Mouse (Mus musculus) left cerebral cortex, adult 8-10 months (tissue): ENCODE data around the gene Ell. TPM values are rescaled to one million over a fixed set of nuclear protein-coding genes. Genes with fewer than 3 reads are reported as not detected.

Experiments used
- DNase-seq, 2 experiments: peaks; one replicate each; pipeline ENCODE4 v3.0.0; 2022; ENCODE audit warnings: low spot score in 2 of 2
- total RNA-seq, 4 experiments: library from RNA; stranded (reverse); gene quantifications; 2 replicates each; pipeline ENCODE4 v1.2.4; 2022

The Ell gene
- total RNA-seq, 4 experiments from 2014 or later: 17.6 to 25.3 (median 19.2) TPM

DNA sequence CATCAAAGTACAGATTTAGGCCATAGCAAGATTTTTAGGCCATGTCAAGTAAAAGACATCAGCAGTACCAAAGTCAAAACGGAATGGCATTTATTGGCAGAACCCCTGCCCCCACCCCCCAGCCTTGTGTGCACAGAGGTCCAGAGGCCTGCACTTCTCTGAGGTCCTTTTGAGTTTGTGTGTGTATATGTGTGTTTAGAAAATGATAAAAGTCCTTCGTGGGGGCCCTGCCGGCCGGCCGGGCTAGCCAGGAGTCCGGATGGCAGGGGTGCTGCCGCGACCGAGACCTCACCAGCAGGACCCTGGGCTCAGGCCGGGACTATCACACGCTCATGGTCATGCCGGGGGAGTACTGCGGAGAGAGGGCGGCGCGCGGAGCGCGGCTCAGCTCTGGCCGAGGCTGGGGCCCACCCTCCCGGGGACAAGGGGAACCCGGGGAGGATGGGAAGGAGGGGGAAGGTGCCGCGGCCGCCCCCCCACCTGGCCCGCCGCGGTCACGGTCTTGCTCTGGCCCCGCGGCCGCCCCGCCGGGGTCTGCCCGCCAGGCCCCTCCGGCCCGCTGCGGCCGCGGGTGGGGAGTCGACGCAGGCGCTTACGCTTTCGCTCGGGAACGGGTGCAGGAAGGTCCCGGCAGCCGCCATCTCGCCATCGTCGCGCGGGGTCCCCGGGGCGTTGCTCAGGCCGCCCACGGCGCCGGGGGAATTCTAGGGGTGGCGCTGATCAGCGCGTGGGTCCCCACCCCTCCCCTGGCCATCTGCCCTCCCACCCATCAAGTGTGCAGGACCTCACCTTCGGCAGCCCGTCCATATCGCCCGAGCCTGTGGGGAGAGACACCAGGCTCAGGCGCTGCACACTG lies 58.4 kb downstream of the Ell start:
- peak in 1 of 2 experiments; percentile 37 for DNase-seq

- peak in 1 of 2 experiments; percentile 82 for DNase-seq
Observed at GRCm38 (mm10) chr8:70598283-70598682, 59.0 kb downstream of the Ell start.

DNA sequence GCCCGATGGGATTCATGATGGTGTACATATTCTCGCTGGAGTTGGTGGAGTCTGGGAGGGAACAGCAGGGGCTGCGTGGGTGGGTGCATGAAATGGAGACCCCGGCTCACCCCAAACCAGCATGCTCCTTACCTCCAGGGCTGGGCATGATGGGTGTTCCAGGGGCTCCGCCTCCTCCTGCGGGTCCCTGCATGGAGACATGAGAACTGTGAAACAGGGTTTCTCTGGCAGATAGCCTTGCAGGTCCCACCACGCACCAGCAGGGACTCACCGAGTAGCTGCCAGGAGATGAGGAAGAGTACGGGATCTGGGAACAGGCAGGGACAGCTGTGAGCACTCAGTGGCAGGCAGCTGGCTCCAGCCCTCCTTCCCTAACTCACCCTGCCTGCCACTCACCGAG lies 59.5 kb downstream of the Ell start:
- peak in 1 of 2 experiments; percentile 66 for DNase-seq

GRCm38 (mm10) chr8:70599507-70600290 lies 60.4 kb downstream of the Ell start:
- no peak for DNase-seq

DNA sequence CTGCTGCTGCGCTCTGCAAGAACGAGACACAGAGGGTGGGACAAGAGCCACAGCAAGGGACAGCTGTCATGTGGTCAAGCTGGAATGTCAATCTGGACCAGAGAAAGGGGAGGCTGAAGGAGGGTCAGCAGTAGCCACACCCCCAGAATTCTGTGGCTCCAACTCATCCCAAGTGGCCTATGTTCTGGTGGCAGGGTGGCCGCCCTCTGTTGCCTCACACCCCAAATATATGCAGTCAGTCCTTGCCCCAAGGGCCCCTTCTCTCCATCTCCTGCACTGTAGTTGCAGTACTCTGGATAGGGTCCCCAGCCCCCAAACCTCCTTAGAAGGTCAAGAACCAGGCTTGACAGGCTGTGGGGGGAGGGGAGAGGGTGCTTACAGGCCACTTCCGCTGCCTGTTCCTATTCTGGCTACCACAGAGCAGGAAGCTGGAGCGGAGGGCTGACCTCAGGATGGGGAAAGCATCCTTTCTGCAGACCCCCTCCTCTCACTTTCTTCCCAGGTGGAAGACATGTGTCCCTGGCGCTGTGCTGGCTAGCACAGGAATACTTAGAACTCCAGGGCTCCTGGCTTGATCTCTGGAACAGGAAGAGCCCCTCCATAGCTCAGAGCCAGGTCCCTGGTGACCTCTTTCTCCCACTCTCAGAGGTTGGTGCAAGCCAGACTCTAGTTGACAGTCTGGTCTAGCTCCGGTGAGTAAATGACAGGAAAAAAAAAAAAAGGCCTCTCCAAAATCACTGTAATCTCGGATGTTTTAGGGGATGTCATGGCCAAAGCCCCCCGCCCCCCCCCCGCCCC lies 61.4 kb downstream of the Ell start:
- DNase-seq: no peak

- peak in 1 of 2 experiments; percentile 86 for DNase-seq
Observed at GRCm38 (mm10) chr8:70601271-70601649, 62.0 kb downstream of the Ell start.

DNA sequence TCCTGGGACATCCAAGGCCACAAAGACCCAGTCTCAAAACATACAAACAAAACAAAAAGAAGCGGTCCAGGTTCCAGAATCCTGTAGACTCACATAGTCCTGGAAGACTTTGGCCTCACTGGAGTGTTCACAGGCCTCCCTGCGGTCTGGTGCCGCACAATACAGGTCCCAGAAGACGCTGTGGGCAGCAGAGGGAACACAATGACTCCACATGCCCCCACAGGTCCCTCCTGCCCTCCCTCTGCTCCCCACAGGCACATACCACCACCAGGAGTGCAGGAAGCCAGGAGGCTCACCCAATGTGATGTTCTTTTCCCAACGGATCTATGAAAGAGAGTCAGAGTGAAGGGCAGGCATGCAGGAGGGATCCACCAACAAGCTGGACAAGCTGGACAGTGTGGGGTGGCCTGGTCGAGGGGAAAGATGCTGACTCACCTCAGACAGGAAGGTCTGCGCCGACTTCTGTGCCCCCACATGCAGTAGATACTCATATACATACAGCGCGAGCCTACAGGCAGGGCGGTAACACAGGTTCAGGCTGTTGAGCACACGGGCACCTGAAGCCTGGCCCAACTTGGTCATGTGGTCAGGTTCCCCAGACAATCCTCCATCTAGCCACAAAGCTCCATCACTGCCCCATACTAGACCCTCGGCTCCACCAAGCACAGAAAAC lies 63.0 kb downstream of the Ell start:
- DNase-seq: peak in 1 of 2 experiments; percentile 9

DNA sequence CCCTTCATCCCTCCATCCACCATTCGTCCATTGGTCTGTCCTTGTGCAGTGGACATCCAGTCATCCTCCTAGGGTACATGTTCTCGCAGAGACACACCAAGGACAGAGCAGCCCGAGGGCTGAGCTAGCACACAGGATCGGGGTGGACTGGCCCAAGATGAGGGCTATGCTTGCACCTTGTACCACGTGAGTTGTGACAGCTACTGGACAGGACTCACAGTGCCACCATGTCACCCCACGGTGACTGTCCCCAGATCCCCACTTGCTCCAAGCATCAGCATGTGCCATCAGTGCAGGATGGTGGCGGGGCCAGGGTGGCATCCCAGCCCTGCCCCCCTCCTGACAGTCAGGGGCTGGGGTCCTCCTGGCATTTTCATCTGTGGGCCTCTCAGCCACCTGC lies 65.3 kb downstream of the Ell start:
- DNase-seq: peak in 1 of 2 experiments; percentile 17

DNA sequence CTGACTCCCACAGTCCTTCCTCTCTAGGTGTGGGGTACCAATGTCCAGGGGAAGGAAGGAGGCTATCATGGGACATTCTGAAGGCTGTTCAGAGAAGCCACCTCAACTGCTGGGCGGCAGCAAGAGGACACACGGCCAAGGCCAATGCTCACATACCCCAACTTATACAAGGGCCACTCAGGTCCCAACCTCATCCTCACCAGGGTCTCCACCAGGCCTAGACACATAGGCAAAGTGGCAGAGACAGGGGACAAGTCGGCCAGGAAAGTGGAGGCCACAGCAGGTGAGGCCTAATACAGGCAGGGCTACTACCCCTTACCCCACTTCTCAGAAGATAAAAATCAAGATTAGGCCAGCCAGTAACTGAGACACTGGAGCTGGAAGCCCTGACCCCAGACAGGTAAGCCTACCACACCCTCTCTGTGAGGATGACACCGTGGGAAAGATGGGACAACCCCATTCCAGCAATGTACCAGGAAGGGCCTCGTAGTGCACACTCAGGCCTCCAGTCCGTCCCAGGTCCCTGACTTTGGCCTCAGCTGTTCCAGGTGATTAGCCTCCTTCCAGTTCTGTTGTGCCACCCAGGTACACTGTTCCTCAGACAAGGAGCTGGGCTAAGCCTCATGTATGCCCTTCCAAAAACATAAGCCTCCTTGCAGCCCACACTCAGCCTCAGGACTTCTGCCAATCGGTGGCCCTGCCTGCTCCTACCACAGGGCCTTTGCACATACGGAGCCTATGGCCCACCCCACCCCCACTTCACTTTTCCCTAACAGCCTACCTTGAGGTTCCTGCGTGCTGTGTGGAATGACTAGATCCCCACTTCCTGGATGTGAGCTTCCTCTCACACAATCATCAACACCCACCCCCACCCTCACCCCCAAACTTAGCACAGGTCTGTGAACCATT lies 66.9 kb downstream of the Ell start:
- DNase-seq: peak in 1 of 2 experiments; percentile 27

GRCm38 (mm10) chr8:70606780-70607602 lies 67.7 kb downstream of the Ell start:
- DNase-seq: peak in 1 of 2 experiments; percentile 28

DNA sequence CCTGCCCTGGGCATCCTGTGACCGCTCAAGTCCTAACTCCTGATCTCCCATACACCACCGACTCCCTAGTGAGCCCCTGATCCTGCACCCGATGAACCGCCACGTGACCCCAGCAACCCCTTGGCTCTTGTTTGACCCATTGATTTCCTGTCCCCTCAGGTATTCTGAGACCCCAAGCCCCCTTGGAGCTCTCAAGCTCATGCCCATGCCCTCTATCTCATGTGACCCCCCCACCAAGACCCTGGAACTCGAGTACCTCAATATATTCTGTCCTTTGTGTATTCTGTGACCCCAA lies 68.3 kb downstream of the Ell start:
- no peak for DNase-seq

- peak in 1 of 2 experiments; percentile 66 for DNase-seq
Observed at GRCm38 (mm10) chr8:70607898-70608748, 68.9 kb downstream of the Ell start.

DNA sequence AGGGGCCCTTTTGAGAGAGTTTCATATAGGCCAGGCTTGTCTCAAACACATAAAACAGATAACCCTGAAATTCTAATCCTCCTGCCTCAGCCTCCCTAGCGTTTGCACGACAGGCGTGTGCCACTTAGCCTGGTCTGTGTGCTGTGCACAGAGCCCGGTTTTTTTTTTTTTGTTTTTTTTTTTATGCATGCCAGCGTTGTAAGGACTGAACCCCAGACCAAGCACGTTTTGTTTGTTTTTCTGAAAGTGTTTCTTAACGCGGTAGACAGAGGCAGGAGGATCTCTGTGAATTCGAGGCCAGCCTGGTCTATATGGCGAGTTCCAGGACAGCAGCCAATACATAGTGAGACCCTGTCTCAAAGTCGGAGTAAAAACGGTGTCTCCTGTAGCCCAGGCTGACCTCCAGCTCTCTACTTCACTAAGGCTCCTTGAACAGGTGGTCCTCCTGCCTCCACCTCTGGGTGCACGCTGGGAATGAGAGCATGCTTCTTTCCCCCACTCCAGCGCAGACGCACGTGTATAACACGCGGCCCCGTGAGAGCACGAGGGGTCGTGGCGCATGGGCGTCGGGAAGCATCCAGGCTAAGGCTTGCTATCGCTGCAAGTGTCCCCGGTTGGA lies 69.6 kb downstream of the Ell start, which contains the start of gene Ssbp4:
Gene Ssbp4 (minus strand): TSS at position 124 of the 619 bp plus-strand sequence.
- peak in 1 of 2 experiments; percentile 38 for DNase-seq

GRCm38 (mm10) chr8:70609368-70609848 lies 70.2 kb downstream of the Ell start:
- DNase-seq: peak in 1 of 2 experiments; percentile 82

DNA sequence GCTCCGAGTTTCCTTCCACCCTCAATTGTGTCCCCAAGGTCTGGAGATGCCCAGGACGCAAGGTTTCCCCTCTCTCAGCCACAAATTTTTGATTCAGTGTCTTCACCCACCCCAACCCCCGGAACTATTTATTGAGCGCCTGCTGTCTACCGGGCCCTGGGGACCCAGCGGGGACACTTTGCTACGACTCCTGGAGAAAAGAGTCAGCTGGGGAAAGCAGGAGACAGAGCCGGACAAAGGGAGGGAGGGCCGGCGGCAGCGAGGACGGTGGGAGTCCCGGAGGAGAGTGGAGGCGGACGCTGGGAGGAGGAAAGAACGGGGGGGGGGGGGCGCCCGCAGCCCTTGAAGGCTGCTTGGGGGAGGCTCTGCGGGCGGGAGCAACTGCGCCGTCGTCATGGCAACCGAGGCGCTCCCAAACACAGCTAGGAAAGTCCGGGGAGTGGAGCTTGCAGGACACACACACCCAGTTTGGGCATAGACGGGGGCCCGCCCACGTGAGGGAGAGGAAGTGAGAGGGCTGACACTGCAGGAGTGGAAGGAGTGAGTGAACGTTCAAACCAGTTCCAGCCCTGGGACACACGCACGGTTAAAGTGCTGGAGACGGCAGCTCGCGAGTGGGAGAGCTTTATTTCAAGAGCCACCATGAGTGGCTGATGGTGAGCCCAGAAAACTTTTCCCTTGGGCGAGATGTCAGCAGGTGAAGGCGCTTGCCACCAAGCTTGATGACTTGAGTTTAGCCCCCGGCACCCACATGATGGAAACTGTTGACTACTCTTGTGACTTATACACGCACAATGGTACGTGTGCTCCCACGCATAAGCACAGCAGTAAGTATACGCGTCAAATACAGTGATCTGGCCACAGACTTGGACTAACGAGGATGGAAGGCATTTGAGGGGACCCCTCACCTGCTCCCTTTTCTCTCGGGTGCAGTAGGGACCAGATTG lies 70.9 kb downstream of the Ell start:
- peak in 1 of 2 experiments; percentile 93 for DNase-seq
